Mouse (Mus musculus): Measurements from ENCODE around the gene Vmn1r76. TPM values are rescaled to one million over a fixed set of nuclear protein-coding genes. Genes with fewer than 3 reads are reported as not detected.

The Vmn1r76 gene
- total RNA-seq (2014; fragmentation: Nextera tagmentation) (not detected in 2 replicates), total RNA-seq (2017) (not detected in 2 replicates)

GRCm38 (mm10) chr7:11938113-11938512 lies at the start of gene Vmn1r76:
Gene Vmn1r76 (minus strand): TSS chr7:11938213.
- ATAC-seq (replicated peaks; ENCODE audit: poor library complexity, severe bottlenecking), result no peak

- ATAC-seq (replicated peaks; ENCODE audit: poor library complexity, severe bottlenecking), result no peak
These were observed 34.6 kb upstream of the Vmn1r76 start for GRCm38 (mm10) chr7:11972611-11973010.

- no peak for ATAC-seq (replicated peaks; ENCODE audit: poor library complexity, severe bottlenecking)
These were observed 10.0 kb upstream of the Vmn1r76 start for GRCm38 (mm10) chr7:11947991-11948390.

- no peak for ATAC-seq (replicated peaks; ENCODE audit: poor library complexity, severe bottlenecking)
These were observed 63.7 kb downstream of the Vmn1r76 start, which contains the start of gene Vmn1r75 for GRCm38 (mm10) chr7:11874330-11874729. Gene Vmn1r75 (plus strand): TSS chr7:11874630.

Other genes starting within 250 kb of the Vmn1r76 start
- gene Vmn1r73, start 207.9 kb downstream of the Vmn1r76 start, total RNA-seq (2014; fragmentation: Nextera tagmentation), result not detected in 2 replicates
- not detected in 2 replicates for gene Vmn1r73, start 207.9 kb downstream of the Vmn1r76 start, total RNA-seq (2017)
- not detected in 2 replicates for gene Vmn1r74, start 104.2 kb downstream of the Vmn1r76 start, total RNA-seq (2014; fragmentation: Nextera tagmentation)
- not detected in 2 replicates for gene Vmn1r74, start 104.2 kb downstream of the Vmn1r76 start, total RNA-seq (2017)
- gene Vmn1r75, start 63.6 kb downstream of the Vmn1r76 start, total RNA-seq (2014; fragmentation: Nextera tagmentation), result not detected in 2 replicates
- gene Vmn1r75, start 63.6 kb downstream of the Vmn1r76 start, total RNA-seq (2017), result not detected in 2 replicates
- not detected in 2 replicates for gene Vmn1r77, start 98.5 kb upstream of the Vmn1r76 start, total RNA-seq (2014; fragmentation: Nextera tagmentation)
- gene Vmn1r77, start 98.5 kb upstream of the Vmn1r76 start, total RNA-seq (2017), result not detected in 2 replicates
- not detected in 2 replicates for gene Vmn1r78, start 212.0 kb upstream of the Vmn1r76 start, total RNA-seq (2014; fragmentation: Nextera tagmentation)
- not detected in 2 replicates for gene Vmn1r78, start 212.0 kb upstream of the Vmn1r76 start, total RNA-seq (2017)
- gene Vmn1r79, start 233.1 kb upstream of the Vmn1r76 start, total RNA-seq (2014; fragmentation: Nextera tagmentation), result not detected in 2 replicates
- gene Vmn1r79, start 233.1 kb upstream of the Vmn1r76 start, total RNA-seq (2017), result not detected in 2 replicates